Mouse (Mus musculus): ENCODE results near the gene A030005L19Rik.

GRCm38 (mm10) chr1:82938666-82939065 is 25.5 kb downstream of the A030005L19Rik start:
- TF ChIP-seq CTCF (IDR thresholded peaks at IDR 0.05; ENCODE audit: control insufficient read depth, insufficient read depth, insufficient replicate concordance, low read depth, low read length) (no peak), POLR2A (IDR thresholded peaks at IDR 0.05; ENCODE audit: control insufficient read depth, low read depth, low read length) (no peak)

All from testis, adult 2 months (tissue).